Comparison of ENCODE assay signal across 31 mouse cellular contexts in genomic region chr10:29538791-29539190, GRCm38 (mm10). TPM values are rescaled to one million over a fixed set of nuclear protein-coding genes. Genes with fewer than 3 reads are reported as not detected.
A peak's percentile ranks its signal among the peaks of the same experiment; 100 is the strongest.
DNase-seq lines count a peak whose midpoint lies in the region; ATAC-seq and TF ChIP-seq lines count a peak whose summit lies in the region.
"Had no signal": no experiment of that assay in that cellular context is flagged by ENCODE, and none has a peak within 500 bp of the region (broad histone marks: within the 10 kb centered on the region; RNA-seq: fewer than 3 reads in every experiment).

No protein-coding gene starts in this region.

- peak; percentile 50 for DNase-seq in forebrain, embryonic 14.5 days (ENCODE audit: low spot score)
- no peak for DNase-seq in forebrain, embryonic 10.5 days (ENCODE audit: extremely low spot score, low spot score)
- no peak for DNase-seq in heart, postnatal 25 days (ENCODE audit: low spot score)
- DNase-seq in layer of hippocampus, adult 2 months (ENCODE audit: low spot score in 2 of 2) = no peak
- no peak for DNase-seq in layer of hippocampus, adult 18-20 months (ENCODE audit: low spot score in 2 of 2)
- DNase-seq in brain, embryonic 14.5 days (ENCODE audit: low read depth) = peak; percentile 65
- DNase-seq: adrenal gland, adult 2 months; adrenal gland, postnatal 14 days; B cell, adult 2 months; cerebellum, adult 18-20 months; cerebellum, adult 9-10 months; cerebellum, postnatal 14 days; gastrocnemius, postnatal 10 days; gastrocnemius, postnatal 36 days; heart, adult 2 months; heart, postnatal 4 days; kidney, adult 18-20 months; kidney, adult 9 months had no signal

- intact Hi-C loops in heart, postnatal 25 days (cut with DNase I) = no loop called here

- no peaks in the 10 kb centered on the region for H3K36me3 ChIP-seq in forebrain, embryonic 14.5 days (ENCODE audit: control insufficient read depth, insufficient read depth, low read length)
- no peaks in the 10 kb centered on the region for H3K36me3 ChIP-seq in forebrain, embryonic 10.5 days (replicated peaks)
- no peaks in the 10 kb centered on the region for H3K36me3 ChIP-seq in heart, embryonic 12.5 days
- H3K36me3 ChIP-seq: embryonic facial prominence, embryonic 13.5 days; G1E had no signal

- H3K4me1 ChIP-seq in forebrain, embryonic 14.5 days (ENCODE audit: control insufficient read depth, insufficient read depth, low read length) = peaks cover 4% of the 10 kb centered on the region; the same call in 1 of the 2 replicates
- H3K4me1 ChIP-seq in forebrain, embryonic 10.5 days = peaks cover 32% of the 10 kb centered on the region
- peaks cover 19% of the 10 kb centered on the region for H3K4me1 ChIP-seq in heart, embryonic 12.5 days (replicated peaks)

- H3K9me3 ChIP-seq in forebrain, embryonic 14.5 days (replicated peaks; ENCODE audit: control insufficient read depth, low read length) = no peaks in the 10 kb centered on the region
- H3K9me3 ChIP-seq in forebrain, embryonic 10.5 days = no peaks in the 10 kb centered on the region
- H3K9me3 ChIP-seq in heart, embryonic 12.5 days (replicated peaks) = no peaks in the 10 kb centered on the region
- H3K9me3 ChIP-seq: embryonic facial prominence, embryonic 13.5 days; forebrain, embryonic 13.5 days; G1E had no signal

- no peak for TF ChIP-seq CTCF in layer of hippocampus, adult 2 months (conservative IDR thresholded peaks at IDR 0.05)
- no peak for TF ChIP-seq CTCF in brain, embryonic 14.5 days (IDR thresholded peaks at IDR 0.05; ENCODE audit: borderline replicate concordance, extremely low read depth, insufficient read depth, insufficient read length)

- H3K27ac ChIP-seq in forebrain, embryonic 14.5 days (ENCODE audit: low read depth, low read length) = no peak overlapping the region
- no peak overlapping the region for H3K27ac ChIP-seq in forebrain, embryonic 10.5 days
- H3K27ac ChIP-seq in heart, embryonic 12.5 days (ENCODE audit: poor library complexity, severe bottlenecking) = peak overlapping the region; percentile 47; the same call in 1 of the 2 replicates
- peak overlapping the region; percentile 18; the same call in 1 of the 2 replicates for H3K27ac ChIP-seq in layer of hippocampus, adult 2 months
- H3K27ac ChIP-seq: embryonic facial prominence, embryonic 13.5 days; forebrain, embryonic 13.5 days; heart, adult 2 months; hindbrain, embryonic 14.5 days; hindbrain, postnatal 0 days had no signal

- no peak overlapping the region for H3K4me2 ChIP-seq in forebrain, embryonic 14.5 days (ENCODE audit: low read length)
- H3K4me2 ChIP-seq in heart, embryonic 12.5 days = no peak overlapping the region
- H3K4me2 ChIP-seq: embryonic facial prominence, embryonic 13.5 days; forebrain, embryonic 13.5 days; heart, embryonic 11.5 days; hindbrain, embryonic 14.5 days had no signal

- peaks cover 6% of the 10 kb centered on the region; the same call in 1 of the 2 replicates for H3K27me3 ChIP-seq in forebrain, embryonic 14.5 days (replicated peaks; ENCODE audit: control insufficient read depth, insufficient read depth, low read length)
- peaks cover 38% of the 10 kb centered on the region for H3K27me3 ChIP-seq in forebrain, embryonic 10.5 days (ENCODE audit: poor library complexity, severe bottlenecking)
- peaks cover 10% of the 10 kb centered on the region for H3K27me3 ChIP-seq in heart, embryonic 12.5 days (replicated peaks)
- H3K27me3 ChIP-seq: CH12.LX had no signal

- H3K4me3 ChIP-seq in forebrain, embryonic 14.5 days (ENCODE audit: low read depth, low read length) = no peak overlapping the region
- H3K4me3 ChIP-seq in forebrain, embryonic 10.5 days = no peak overlapping the region
- no peak overlapping the region for H3K4me3 ChIP-seq in heart, embryonic 12.5 days
- no peak overlapping the region for H3K4me3 ChIP-seq in layer of hippocampus, adult 2 months
- H3K4me3 ChIP-seq: embryonic facial prominence, embryonic 13.5 days; forebrain, embryonic 13.5 days; heart, adult 2 months had no signal

- H3K9ac ChIP-seq in forebrain, embryonic 14.5 days (ENCODE audit: low read length) = no peak overlapping the region
- no peak overlapping the region for H3K9ac ChIP-seq in heart, embryonic 12.5 days
- H3K9ac ChIP-seq: embryonic facial prominence, embryonic 13.5 days; forebrain, embryonic 13.5 days; hindbrain, embryonic 14.5 days had no signal

- TF ChIP-seq POLR2A in brain, embryonic 14.5 days (IDR thresholded peaks at IDR 0.05; ENCODE audit: borderline replicate concordance, extremely low read depth, insufficient read depth, insufficient read length, poor library complexity, severe bottlenecking) = no peak

- 75% methylated on average over 2 of the region's 2 CpGs for WGBS in forebrain, embryonic 14.5 days
- 88% methylated on average over 2 of the region's 2 CpGs for WGBS in forebrain, embryonic 10.5 days
- WGBS in heart, embryonic 12.5 days = 66% methylated on average over 2 of the region's 2 CpGs

- no peak for ATAC-seq in forebrain, embryonic 14.5 days
- no peak for ATAC-seq in heart, embryonic 12.5 days (ENCODE audit: insufficient number of reproducible peaks, low FRiP score)
- no peak for ATAC-seq in megakaryocyte-erythroid progenitor cell, adult 5-6 weeks (replicated peaks; ENCODE audit: low FRiP score, low TSS enrichment, poor library complexity, severe bottlenecking)
- ATAC-seq: forebrain, embryonic 13.5 days; hindbrain, postnatal 0 days; inflammation-experienced regulatory T-cells, adult 6 months; intestine, embryonic 16.5 days; Patski had no signal

RNA-seq across cellular contexts. Expression of gene Rspo3, which starts 3.1 kb away (rescaled TPM):
- 21.3 and 21.5 TPM in 2 replicates for polyA plus RNA-seq in forebrain, embryonic 14.5 days (2014; fragmentation: Nextera tagmentation; extraction: Ambion mirVana)
- polyA plus RNA-seq in forebrain, embryonic 10.5 days (2016; fragmentation: Nextera tagmentation; extraction: Ambion mirVana) = 37.9 and 45.1 TPM in 2 replicates
- polyA plus RNA-seq in heart, embryonic 12.5 days (2016; fragmentation: Nextera tagmentation; extraction: Ambion mirVana) = 15.4 and 16.3 TPM in 2 replicates
- total RNA-seq in heart, postnatal 25 days (2021) = under 1 TPM; 0.08 to 0.17 TPM
- 10 to 100 TPM; 12.5 to 13.0 TPM for total RNA-seq in layer of hippocampus, adult 2 months (2021)
- total RNA-seq in layer of hippocampus, adult 18-20 months (2021) = 10 to 100 TPM; 12.4 to 14.5 TPM
- polyA plus RNA-seq in brain, embryonic 14.5 days (2012; rRNA removed) = 5.1 and 7.2 TPM in 2 replicates
- not detected in 2 replicates for total RNA-seq in megakaryocyte-erythroid progenitor cell, adult 5-6 weeks (2014; fragmentation: Nextera tagmentation)
- total RNA-seq in megakaryocyte-erythroid progenitor cell, adult 5-6 weeks (2017) = not detected in 2 replicates
- total RNA-seq: CH12.LX; granulocyte monocyte progenitor cell, adult 5-6 weeks had no signal
- polyA plus RNA-seq: inflammation-experienced regulatory T-cells, adult 6 months had no signal

Comparison
In these comparisons a context has a peak if more than half of its experiments do, and no peak if none do; other contexts are left out.
1. DNase-seq: peak in forebrain, embryonic 14.5 days (single experiment) and brain, embryonic 14.5 days (single experiment); none in forebrain, embryonic 10.5 days (single experiment), heart, postnatal 25 days (single experiment), layer of hippocampus, adult 2 months (0 of 2) and layer of hippocampus, adult 18-20 months (0 of 2).
2. H3K27ac ChIP-seq: peak in heart, embryonic 12.5 days (single experiment) and layer of hippocampus, adult 2 months (single experiment); none in forebrain, embryonic 14.5 days (single experiment) and forebrain, embryonic 10.5 days (single experiment).
3. RNA of gene Rspo3, which starts 3.1 kb away (total RNA-seq): 12.4 to 14.5 TPM in layer of hippocampus, adult 18-20 months and 12.5 to 13.0 TPM in layer of hippocampus, adult 2 months; 0.08 to 0.17 TPM in heart, postnatal 25 days and not detected in megakaryocyte-erythroid progenitor cell, adult 5-6 weeks; every median in the first group is over 10 times any median in the second.